In genomic region chr13:74019006-74019405, GRCm38 (mm10) we compare ENCODE assay signal across 16 mouse cellular contexts. TPM values are rescaled to one million over a fixed set of nuclear protein-coding genes. Genes with fewer than 3 reads are reported as not detected.
"Had no signal": no experiment of that assay in that cellular context is flagged by ENCODE, and none has a peak within 500 bp of the region (broad histone marks: within the 10 kb centered on the region; RNA-seq: fewer than 3 reads in every experiment).

No protein-coding gene starts in this region.

RNA-seq across cellular contexts. Expression of gene Tppp, which starts 9.8 kb away (rescaled TPM):
- polyA plus RNA-seq: myocyte had no signal

RNA-seq across cellular contexts. Expression of gene Zdhhc11, which starts 55.4 kb away (rescaled TPM):
- polyA plus RNA-seq: liver, embryonic 14.5 days; liver, embryonic 16.5 days; lung, embryonic 14.5 days; lung, embryonic 16.5 days; midbrain, embryonic 10.5 days; midbrain, embryonic 12.5 days; midbrain, embryonic 14.5 days; midbrain, embryonic 16.5 days; myocyte; neural tube, embryonic 11.5 days; neural tube, embryonic 13.5 days; neural tube, embryonic 15.5 days; small intestine, adult 2 months; stomach, embryonic 14.5 days; stomach, postnatal 0 days; thymus, adult 2 months had no signal
